Mouse (Mus musculus) hindbrain, embryonic 11.5 days (tissue): ENCODE results near the gene Zfp366. TPM values are rescaled to one million over a fixed set of nuclear protein-coding genes. Genes with fewer than 3 reads are reported as not detected.
"Not testable (repeated sequence)": the region's sequence is repeated elsewhere in the genome, so short reads cannot be mapped to it uniquely, and the experiment has no call there.

Experiments
- ATAC-seq: fragments of 200-750 bp; cut with Nextera tagmentation; 2 replicates; pipeline ENCODE4 v1.8.0; 2017; ENCODE audit warnings: mild to moderate bottlenecking, moderate TSS enrichment, moderate library complexity; ENCODE audit not compliant: low FRiP score
- DNase-seq: peaks from one replicate; pipeline ENCODE4 v3.0.0-alpha.2; 2015; ENCODE audit warnings: low spot score
- H3K27ac ChIP-seq: fragments of 300-500 bp; sonication (generic); 2 replicates; pipeline ENCODE4 v1.5.1; 2014; ENCODE audit warnings: mild to moderate bottlenecking, low read depth, low read length
- H3K27me3 ChIP-seq: fragments of 300-500 bp; sonication (generic); 2 replicates; pipeline ENCODE4 v1.6.1; 2014; ENCODE audit warnings: mild to moderate bottlenecking, low read length, moderate library complexity, mixed read lengths; ENCODE audit not compliant: control insufficient read depth, insufficient read depth
- H3K36me3 ChIP-seq: fragments of 300-500 bp; sonication (generic); 2 replicates; pipeline ENCODE4 v1.6.1; 2014; ENCODE audit warnings: mild to moderate bottlenecking, low read length, moderate library complexity, mixed read lengths; ENCODE audit not compliant: control insufficient read depth, insufficient read depth
- H3K4me1 ChIP-seq: fragments of 300-500 bp; sonication (generic); replicated peaks from 2 replicates; pipeline ENCODE4 v1.6.1; 2014; ENCODE audit warnings: low read length, mixed read lengths; ENCODE audit not compliant: control insufficient read depth, insufficient read depth
- H3K4me2 ChIP-seq: fragments of 300-500 bp; sonication (generic); replicated peaks from 2 replicates; pipeline ENCODE4 v1.6.1; 2014; ENCODE audit warnings: mild to moderate bottlenecking, low read depth, low read length
- H3K4me3 ChIP-seq: fragments of 300-500 bp; sonication (generic); 2 replicates; pipeline ENCODE4 v1.5.1; 2014; ENCODE audit warnings: low read depth, low read length
- H3K9ac ChIP-seq: fragments of 300-500 bp; sonication (generic); 2 replicates; pipeline ENCODE4 v1.6.1; 2014; ENCODE audit warnings: low read depth, low read length
- H3K9me3 ChIP-seq: fragments of 300-500 bp; sonication (generic); 2 replicates; pipeline ENCODE4 v1.6.1; 2016; ENCODE audit warnings: low read length; ENCODE audit not compliant: control insufficient read depth
- WGBS: fragments of 180-500 bp; shearing (Covaris S2); extraction: QIAGEN DNeasy Blood & Tissue Kit; methylation state at CpG from one replicate; pipeline ENCODE4 v1.1.7; 2014; 5-methylcytosine and 5-hydroxymethylcytosine counted together
- polyA plus RNA-seq: library from polyadenylated mRNA; unstranded; fragments of >200 nt; fragmentation: Nextera tagmentation; extraction: Ambion mirVana; gene quantifications from 2 replicates; pipeline ENCODE4 v1.2.1, GENCODE M21; 2014

Gene Zfp366
- polyA plus RNA-seq, 1 experiment from 2014 or later, result 0.91 TPM

DNA sequence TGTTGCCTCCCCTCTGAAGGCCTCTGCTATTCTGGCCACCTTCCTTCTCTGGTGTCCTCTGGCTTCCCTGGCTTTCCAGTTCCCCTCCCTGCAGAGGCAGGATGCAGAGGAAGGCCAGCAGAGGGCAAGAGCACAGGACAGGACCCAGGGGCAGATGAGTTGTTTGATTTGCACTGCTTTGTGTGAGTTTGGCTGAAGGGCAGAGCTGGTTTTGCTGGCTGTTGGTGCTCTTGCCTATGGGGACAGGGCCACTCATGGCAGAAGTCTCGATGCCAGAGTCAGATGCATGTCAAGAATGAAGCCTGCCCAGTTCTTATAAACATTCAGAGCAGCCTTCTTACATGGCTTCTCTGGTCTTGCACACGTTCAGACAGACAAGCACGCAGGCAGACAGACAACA is 1.8 kb upstream of the Zfp366 start:
- not testable (repeated sequence) for H3K4me1 ChIP-seq, H3K27me3 ChIP-seq, H3K9me3 ChIP-seq, H3K4me2 ChIP-seq, H3K4me3 ChIP-seq, H3K36me3 ChIP-seq, DNase-seq, H3K27ac ChIP-seq, H3K9ac ChIP-seq, ATAC-seq
- 88% methylated on average over 3 of the region's 3 CpGs for WGBS

DNA sequence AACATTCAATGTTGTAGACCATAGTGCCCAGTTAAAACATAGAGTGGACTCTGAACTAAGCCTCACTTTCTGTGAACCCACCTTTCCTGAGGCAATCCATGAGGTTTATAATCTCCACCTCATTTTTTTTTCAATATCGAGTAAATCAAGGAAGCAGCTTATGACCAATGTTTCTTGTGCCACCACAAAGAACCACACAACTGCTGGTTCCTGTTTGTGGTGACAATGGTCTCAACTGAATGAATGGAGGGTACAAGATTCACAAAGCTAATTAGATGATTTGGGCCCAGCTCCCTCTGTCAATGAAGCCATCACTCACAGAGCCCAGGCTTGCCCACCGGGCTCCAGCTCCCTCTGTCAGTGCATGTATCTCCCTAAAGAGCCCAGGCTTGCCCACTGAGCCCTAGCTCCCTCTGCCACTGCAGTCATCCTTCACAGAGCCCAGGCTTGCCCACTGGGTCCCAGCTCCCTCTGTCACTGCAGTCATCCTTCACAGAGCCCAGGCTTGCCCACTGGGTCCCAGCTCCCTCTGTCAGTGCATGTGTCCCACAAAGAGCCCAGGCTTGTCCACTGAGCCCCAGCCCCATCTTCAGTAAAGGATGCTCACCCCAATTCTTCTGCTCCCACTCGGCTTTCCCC is 1.2 kb upstream of the Zfp366 start:
- no peak overlapping the region for H3K4me2 ChIP-seq
- no peak for DNase-seq
- H3K9me3 ChIP-seq, result no peaks in the 10 kb centered on the region
- WGBS, result 85% methylated on average over 3 of the region's 3 CpGs
- H3K4me3 ChIP-seq, result no peak overlapping the region
- H3K27me3 ChIP-seq, result no peaks in the 10 kb centered on the region
- H3K4me1 ChIP-seq, result no peaks in the 10 kb centered on the region
- no peak overlapping the region for H3K9ac ChIP-seq
- no peaks in the 10 kb centered on the region for H3K36me3 ChIP-seq
- H3K27ac ChIP-seq, result no peak overlapping the region
- ATAC-seq, result no peak

DNA sequence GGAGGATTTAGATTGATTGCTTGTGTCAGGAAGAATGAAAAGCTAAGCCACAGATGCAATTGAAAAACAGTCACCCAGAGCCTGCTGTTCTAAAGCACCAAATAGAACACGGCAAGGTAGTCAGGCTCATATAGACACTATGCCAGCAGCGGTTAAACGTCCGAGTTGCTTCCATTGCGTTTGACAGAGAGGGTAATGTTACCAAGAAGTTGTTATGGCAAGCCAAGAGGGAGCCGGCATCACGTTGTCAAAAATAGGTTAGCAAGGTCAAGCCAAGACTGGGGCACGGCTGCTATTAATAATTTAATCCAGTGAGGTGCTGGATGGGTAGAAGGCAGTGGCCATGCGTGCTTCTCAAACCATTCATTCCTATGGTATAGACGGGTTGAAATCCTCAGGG is 950 bp downstream of the Zfp366 start:
- no peak for DNase-seq
- Histone ChIP-seq H3K9me3 (no peaks in the 10 kb centered on the region), H3K27me3 (no peaks in the 10 kb centered on the region), H3K27ac (no peak overlapping the region), H3K4me3 (no peak overlapping the region), H3K36me3 (no peaks in the 10 kb centered on the region), H3K4me1 (no peaks in the 10 kb centered on the region), H3K9ac (no peak overlapping the region), H3K4me2 (no peak overlapping the region)
- no peak for ATAC-seq
- WGBS, result 71% methylated on average over 10 of the region's 10 CpGs

DNA sequence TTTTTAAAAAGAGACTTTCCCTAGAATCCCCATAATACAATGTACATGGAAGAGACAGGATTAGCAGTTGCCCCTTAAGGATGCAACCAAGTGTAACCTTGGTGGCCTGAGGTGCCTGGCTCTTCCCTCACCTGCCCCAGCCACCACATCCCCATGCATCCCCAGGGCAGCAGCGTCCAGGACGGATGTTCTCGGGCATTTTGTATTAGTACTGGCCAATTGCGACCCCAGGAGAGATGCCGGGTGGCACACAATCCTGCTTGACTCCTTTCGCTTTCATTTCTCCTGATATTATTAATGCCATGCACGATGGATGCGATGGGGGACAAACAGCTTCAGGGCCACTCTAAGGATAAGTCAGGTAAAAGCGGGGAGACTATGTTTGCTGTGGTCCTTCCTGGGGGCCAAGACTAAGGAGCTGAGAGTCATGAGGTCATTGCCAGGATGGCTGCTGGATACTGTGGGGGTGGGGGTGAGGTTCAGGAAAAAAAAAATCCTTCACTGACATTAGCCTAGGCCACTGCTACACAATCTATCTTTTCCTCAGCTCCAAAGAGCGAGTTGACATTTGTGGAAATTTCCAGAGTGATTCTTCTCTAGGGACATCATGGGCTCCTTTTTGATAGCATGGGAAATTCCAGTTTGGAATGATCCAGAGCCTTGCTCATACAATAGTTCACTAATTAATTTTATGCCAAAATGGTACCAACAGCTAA is 1.7 kb downstream of the Zfp366 start:
- ATAC-seq (no peak), DNase-seq (no peak)
- H3K4me3 ChIP-seq, result no peak overlapping the region
- H3K27ac ChIP-seq, result no peak overlapping the region
- no peak overlapping the region for H3K4me2 ChIP-seq
- no peaks in the 10 kb centered on the region for H3K9me3 ChIP-seq
- no peak overlapping the region for H3K9ac ChIP-seq
- 87% methylated on average over 10 of the region's 10 CpGs for WGBS
- no peaks in the 10 kb centered on the region for H3K27me3 ChIP-seq
- H3K4me1 ChIP-seq, result no peaks in the 10 kb centered on the region
- H3K36me3 ChIP-seq, result no peaks in the 10 kb centered on the region

DNA sequence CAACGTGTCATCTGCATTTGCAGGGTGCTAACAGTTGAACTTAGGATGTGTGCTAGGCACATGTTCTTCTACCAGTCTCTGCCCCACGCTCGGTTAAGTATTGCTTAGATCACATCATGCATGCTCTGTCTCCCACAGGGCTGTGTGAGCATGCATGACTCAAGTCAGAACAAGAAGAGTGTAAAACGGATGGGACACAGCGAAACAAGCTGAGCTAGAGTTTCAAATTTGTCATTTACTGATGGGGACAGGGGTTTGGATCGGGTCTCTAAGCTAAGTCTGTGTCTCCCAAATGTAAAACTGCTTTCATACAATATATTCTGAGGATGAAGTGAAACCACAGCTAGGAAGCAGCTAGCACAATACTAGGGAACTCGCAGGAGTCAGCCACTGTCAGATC is 2.2 kb downstream of the Zfp366 start:
- Histone ChIP-seq H3K27ac (no peak overlapping the region), H3K9ac (no peak overlapping the region), H3K4me3 (no peak overlapping the region), H3K4me1 (no peaks in the 10 kb centered on the region), H3K27me3 (no peaks in the 10 kb centered on the region), H3K36me3 (no peaks in the 10 kb centered on the region), H3K4me2 (no peak overlapping the region), H3K9me3 (no peaks in the 10 kb centered on the region)
- 85% methylated on average over 7 of the region's 7 CpGs for WGBS
- no peak for ATAC-seq
- DNase-seq, result no peak

DNA sequence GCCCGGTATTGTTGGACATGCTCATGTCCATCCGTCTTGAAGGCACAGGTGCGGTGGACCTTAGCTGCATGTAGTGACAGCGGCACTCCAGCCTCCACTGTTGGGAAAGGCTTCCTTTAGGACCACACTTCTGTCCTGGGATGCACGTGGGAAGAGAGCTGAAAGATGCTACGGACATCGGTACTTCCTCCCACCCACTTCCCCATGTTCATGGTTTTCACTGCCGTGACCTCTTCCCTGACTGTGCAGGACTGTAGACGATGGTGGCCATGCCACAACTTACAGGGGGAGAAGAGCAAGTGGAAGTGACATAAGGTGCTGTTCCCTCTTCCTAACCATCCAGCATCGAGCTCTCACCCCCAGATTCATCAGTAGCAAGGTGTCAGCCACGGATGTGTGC is 2.8 kb downstream of the Zfp366 start:
- Histone ChIP-seq H3K4me2 (no peak overlapping the region), H3K9me3 (no peaks in the 10 kb centered on the region), H3K9ac (no peak overlapping the region), H3K27me3 (no peaks in the 10 kb centered on the region), H3K27ac (no peak overlapping the region), H3K36me3 (no peaks in the 10 kb centered on the region), H3K4me1 (no peaks in the 10 kb centered on the region), H3K4me3 (no peak overlapping the region)
- WGBS, result 91% methylated on average over 11 of the region's 11 CpGs
- DNase-seq (no peak), ATAC-seq (no peak)

DNA sequence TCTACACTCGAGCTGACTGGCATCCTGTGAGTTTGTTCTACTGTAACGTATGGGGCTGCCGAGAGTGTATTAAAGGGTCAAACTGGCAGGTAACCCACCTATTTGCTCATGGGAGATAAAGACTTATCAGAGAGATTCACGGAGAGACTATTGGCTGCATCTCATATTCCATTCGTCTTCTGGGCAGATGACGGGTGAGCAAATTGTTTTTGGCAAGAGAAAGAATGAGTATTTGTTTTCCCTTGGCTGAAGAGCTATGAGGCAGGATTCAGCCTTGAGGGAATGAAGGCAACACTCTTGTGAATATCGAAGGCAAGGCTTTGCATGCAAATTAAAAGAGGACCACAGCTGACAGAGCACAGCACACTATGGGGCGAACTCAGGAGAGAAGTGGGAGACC is 4.0 kb downstream of the Zfp366 start:
- DNase-seq (no peak), ATAC-seq (no peak)
- Histone ChIP-seq H3K4me3 (no peak overlapping the region), H3K9me3 (no peaks in the 10 kb centered on the region), H3K4me1 (no peaks in the 10 kb centered on the region), H3K27me3 (no peaks in the 10 kb centered on the region), H3K27ac (no peak overlapping the region), H3K9ac (no peak overlapping the region), H3K36me3 (no peaks in the 10 kb centered on the region), H3K4me2 (no peak overlapping the region)
- 77% methylated on average over 8 of the region's 8 CpGs for WGBS

DNA sequence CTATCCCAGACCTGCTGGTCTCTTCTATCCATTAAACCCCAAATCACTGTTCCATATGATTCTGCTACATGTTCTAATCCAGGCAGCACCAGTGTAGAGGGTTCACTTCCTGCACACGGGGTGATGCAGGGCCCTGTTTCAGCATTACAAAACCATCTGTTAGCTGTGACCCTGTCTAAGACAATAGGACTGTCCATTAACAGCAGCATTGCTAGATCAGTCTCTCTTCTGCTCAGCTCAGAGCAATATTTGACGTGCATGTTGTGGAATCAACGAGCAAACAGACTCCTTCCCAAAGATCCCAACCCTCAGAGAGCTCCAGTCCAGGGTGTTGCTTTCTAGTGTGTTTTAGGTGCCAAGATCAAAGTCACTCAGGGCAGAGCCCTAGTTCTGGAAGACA is 5.0 kb downstream of the Zfp366 start:
- no peak for DNase-seq
- Histone ChIP-seq H3K9ac (no peak overlapping the region), H3K36me3 (no peaks in the 10 kb centered on the region), H3K27ac (no peak overlapping the region), H3K4me2 (no peak overlapping the region), H3K27me3 (no peaks in the 10 kb centered on the region), H3K9me3 (no peaks in the 10 kb centered on the region), H3K4me3 (no peak overlapping the region), H3K4me1 (no peaks in the 10 kb centered on the region)
- 71% methylated on average over 3 of the region's 3 CpGs for WGBS
- no peak for ATAC-seq

DNA sequence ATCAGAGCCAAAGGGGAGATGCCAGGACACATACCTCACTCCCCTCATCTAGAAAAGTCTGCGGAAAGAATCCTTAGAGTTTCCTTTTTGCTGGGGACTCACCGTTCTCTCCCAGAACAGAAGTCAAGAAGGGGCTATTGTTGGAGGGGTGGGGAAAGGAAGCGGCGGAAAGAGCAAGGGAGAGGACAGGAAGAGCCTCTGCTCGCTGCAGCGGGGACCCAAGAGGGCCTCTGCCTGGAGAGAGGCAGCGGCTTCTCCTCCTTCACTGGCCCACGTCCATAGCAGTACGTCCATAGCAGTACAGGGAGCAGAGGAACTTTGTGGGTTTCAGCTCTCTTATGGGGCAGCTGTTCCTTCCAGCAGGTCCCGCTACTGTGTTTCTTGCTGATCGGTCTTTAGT is 5.8 kb downstream of the Zfp366 start:
- 79% methylated on average over 11 of the region's 11 CpGs for WGBS
- Histone ChIP-seq H3K4me3 (no peak overlapping the region), H3K9ac (no peak overlapping the region), H3K9me3 (no peaks in the 10 kb centered on the region), H3K27ac (no peak overlapping the region), H3K36me3 (no peaks in the 10 kb centered on the region), H3K27me3 (no peaks in the 10 kb centered on the region), H3K4me1 (no peaks in the 10 kb centered on the region), H3K4me2 (no peak overlapping the region)
- no peak for DNase-seq
- no peak for ATAC-seq
